Mouse (Mus musculus) small intestine, adult 2 months (tissue): ENCODE data around the gene Bcr. TPM values are rescaled to one million over a fixed set of nuclear protein-coding genes. Genes with fewer than 3 reads are reported as not detected.
A peak's percentile ranks its signal among the peaks of the same experiment; 100 is the strongest.

Experiments
- H3K27ac ChIP-seq: fragments of 200-500 bp; 2 replicates; pipeline ENCODE4 v1.5.1; 2012; ENCODE audit warnings: low read depth, low read length, control low read depth, inconsistent platforms; ENCODE audit not compliant: insufficient read depth
- H3K27me3 ChIP-seq: fragments of 200-500 bp; 2 replicates; pipeline ENCODE4 v1.6.1; 2012; ENCODE audit warnings: mild to moderate bottlenecking, moderate library complexity, low read length, inconsistent platforms; ENCODE audit not compliant: control insufficient read depth, insufficient read depth
- H3K36me3 ChIP-seq: fragments of 200-500 bp; 2 replicates; pipeline ENCODE4 v1.6.1; 2012; ENCODE audit warnings: mild to moderate bottlenecking, low read length, control low read depth, inconsistent platforms; ENCODE audit not compliant: control insufficient read depth, insufficient read depth
- H3K4me1 ChIP-seq: fragments of 200-500 bp; 2 replicates; pipeline ENCODE4 v1.6.1; 2012; ENCODE audit warnings: low read length, inconsistent platforms, mixed read lengths; ENCODE audit not compliant: control insufficient read depth, insufficient read depth, insufficient read length
- H3K4me3 ChIP-seq: fragments of 200-500 bp; 2 replicates; pipeline ENCODE4 v1.5.1; 2012; ENCODE audit warnings: low read depth, mild to moderate bottlenecking, control low read depth, inconsistent platforms, low read length, moderate library complexity
- CTCF ChIP-seq: fragments of 200-500 bp; IDR thresholded peaks from 2 replicates; pipeline ENCODE4 v1.5.1; 2012; ENCODE audit warnings: low read depth, mild to moderate bottlenecking, control low read depth, inconsistent platforms, low read length, moderate library complexity, mixed read lengths; ENCODE audit not compliant: insufficient replicate concordance, insufficient read length; ENCODE audit errors: extremely low read depth
- POLR2A ChIP-seq: fragments of 200-500 bp; IDR thresholded peaks from 2 replicates; pipeline ENCODE4 v1.6.1; 2012; ENCODE audit warnings: low read depth, mild to moderate bottlenecking, control low read depth, inconsistent platforms, low read length, moderate library complexity
- WGBS: fragments of 180-500 bp; shearing (Covaris S2); methylation state at CpG from one replicate; pipeline ENCODE4 v1.1.7; 2018; 5-methylcytosine and 5-hydroxymethylcytosine counted together
- polyA plus RNA-seq: library from polyadenylated mRNA; depleted of rRNA; stranded (reverse); fragments of >200 nt; gene quantifications from 2 replicates; pipeline ENCODE4 v1.2.3, GENCODE M21; 2012

Bcr gene
- polyA plus RNA-seq, 1 experiment: 46.9 TPM

GRCm38 (mm10) chr10:75055672-75056071, 4.7 kb upstream of the Bcr start:
- Histone ChIP-seq H3K36me3 (no peaks in the 10 kb centered on the region), H3K4me3 (no peak overlapping the region), H3K27ac (no peak overlapping the region), H3K27me3 (no peaks in the 10 kb centered on the region), H3K4me1 (peaks cover 8% of the 10 kb centered on the region; the same call in 1 of the 2 replicates)
- no peak for TF ChIP-seq CTCF
- TF ChIP-seq POLR2A: no peak
- WGBS: 80% methylated on average over 5 of the region's 5 CpGs

- no peak for TF ChIP-seq POLR2A
- TF ChIP-seq CTCF: no peak
- H3K4me1 ChIP-seq: peaks cover 9% of the 10 kb centered on the region
- WGBS: 54% methylated on average over 4 of the region's 4 CpGs
- no peaks in the 10 kb centered on the region for H3K27me3 ChIP-seq
- H3K27ac ChIP-seq: no peak overlapping the region
- no peaks in the 10 kb centered on the region for H3K36me3 ChIP-seq
- H3K4me3 ChIP-seq: no peak overlapping the region
These were observed 4.1 kb upstream of the Bcr start for GRCm38 (mm10) chr10:75056255-75056654.

- no peaks in the 10 kb centered on the region for H3K36me3 ChIP-seq
- H3K27me3 ChIP-seq: no peaks in the 10 kb centered on the region
- no peak overlapping the region for H3K27ac ChIP-seq
- TF ChIP-seq POLR2A (no peak), CTCF (no peak)
- H3K4me1 ChIP-seq: peaks cover 21% of the 10 kb centered on the region
- WGBS: 78% methylated on average over 8 of the region's 8 CpGs
- H3K4me3 ChIP-seq: no peak overlapping the region
These were observed 2.1 kb upstream of the Bcr start for GRCm38 (mm10) chr10:75058336-75058735.

DNA sequence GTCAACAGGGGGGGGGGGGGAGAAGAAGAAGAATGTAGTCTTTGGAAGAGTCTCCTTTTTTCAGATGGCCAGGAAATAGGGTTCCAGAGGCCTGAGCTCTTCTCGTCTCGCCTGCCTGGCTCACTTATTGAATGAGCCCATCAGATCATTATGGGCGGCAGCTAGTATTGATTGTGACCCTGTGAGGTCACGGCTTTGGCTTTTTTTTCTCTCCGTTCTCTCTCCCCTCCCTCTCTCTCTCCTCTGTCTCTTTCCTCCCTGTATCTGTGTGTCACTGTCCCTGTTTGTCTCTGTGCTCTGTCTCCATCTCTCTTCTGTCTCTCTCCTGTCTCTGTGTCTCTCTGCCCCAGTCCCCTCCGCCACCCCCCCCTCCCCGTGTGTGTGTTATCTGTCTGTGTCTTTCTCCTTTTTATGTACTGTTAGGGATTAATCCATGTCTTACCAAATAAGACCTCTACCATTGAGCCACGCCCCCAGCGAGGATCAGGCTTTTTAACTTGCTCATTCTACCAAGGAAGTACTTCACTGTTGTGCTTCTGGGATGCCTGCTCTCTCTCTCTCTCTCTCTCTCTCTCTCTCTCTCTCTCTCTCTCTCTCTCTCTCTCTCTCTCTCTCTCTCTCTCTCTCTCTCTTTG, 1.5 kb upstream of the Bcr start:
- Histone ChIP-seq H3K27ac (no peak overlapping the region), H3K27me3 (no peaks in the 10 kb centered on the region), H3K4me3 (no peak overlapping the region), H3K4me1 (peaks cover 24% of the 10 kb centered on the region), H3K36me3 (no peaks in the 10 kb centered on the region)
- WGBS: 47% methylated on average over 9 of the region's 9 CpGs
- no peak for TF ChIP-seq POLR2A
- TF ChIP-seq CTCF: no peak

- H3K4me1 ChIP-seq: peaks cover 21% of the 10 kb centered on the region
- WGBS: under 1% methylated on average over 11 of the region's 11 CpGs
- H3K27me3 ChIP-seq: no peaks in the 10 kb centered on the region
- TF ChIP-seq POLR2A (no peak), CTCF (peak; percentile 86)
- H3K36me3 ChIP-seq: no peaks in the 10 kb centered on the region
- no peak overlapping the region for H3K27ac ChIP-seq
- peak overlapping the region; percentile 92 for H3K4me3 ChIP-seq
These were observed 996 bp upstream of the Bcr start for GRCm38 (mm10) chr10:75059396-75059795.

- H3K27ac ChIP-seq: no peak overlapping the region
These were observed 447 bp downstream of the Bcr start for GRCm38 (mm10) chr10:75060843-75061235.

GRCm38 (mm10) chr10:75061341-75062188, 1.2 kb downstream of the Bcr start:
- peak overlapping the region; percentile 92 for H3K4me3 ChIP-seq
- WGBS: 9% methylated on average over 71 of the region's 71 CpGs
- H3K36me3 ChIP-seq: 0 out of 2 replicates have a peak, but pooled peaks cover 2% of the 10 kb centered on the region
- H3K4me1 ChIP-seq: peaks cover 26% of the 10 kb centered on the region
- H3K27me3 ChIP-seq: no peaks in the 10 kb centered on the region
- no peak overlapping the region for H3K27ac ChIP-seq
- TF ChIP-seq POLR2A (no peak), CTCF (no peak)

More at GRCm38 (mm10) chr10:75060843-75061235, 447 bp downstream of the Bcr start:
- Histone ChIP-seq H3K36me3 (0 out of 2 replicates have a peak, but pooled peaks cover 2% of the 10 kb centered on the region), H3K4me3 (peak overlapping the region; percentile 92), H3K27me3 (no peaks in the 10 kb centered on the region), H3K4me1 (peaks cover 23% of the 10 kb centered on the region)
- WGBS: under 1% methylated on average over 47 of the region's 48 CpGs
- no peak for TF ChIP-seq CTCF
- no peak for TF ChIP-seq POLR2A
